Mouse (Mus musculus): Measurements from ENCODE around the gene Mapre3.
A peak's percentile ranks its signal among the peaks of the same experiment; 100 is the strongest.

Gene Mapre3

GRCm38 (mm10) chr5:30814424-30815119 is at the start of gene Mapre3:
Gene Mapre3 (plus strand): TSS chr5:30814641.
- peak; percentile 24 for DNase-seq (ENCODE audit: low spot score)

- DNase-seq (ENCODE audit: low spot score), result no peak
Measured at GRCm38 (mm10) chr5:30765596-30766370, 48.7 kb upstream of the Mapre3 start.

- no peak for DNase-seq (ENCODE audit: low spot score)
Measured at GRCm38 (mm10) chr5:30768082-30768481, 46.4 kb upstream of the Mapre3 start.

- no peak for DNase-seq (ENCODE audit: low spot score)
Measured at GRCm38 (mm10) chr5:30768598-30768997, 45.8 kb upstream of the Mapre3 start.

GRCm38 (mm10) chr5:30769075-30769474 is 45.4 kb upstream of the Mapre3 start:
- DNase-seq (ENCODE audit: low spot score), result no peak

GRCm38 (mm10) chr5:30774601-30775371 is 39.7 kb upstream of the Mapre3 start:
- peak; percentile 54 for DNase-seq (ENCODE audit: low spot score)

GRCm38 (mm10) chr5:30780699-30781098 is 33.7 kb upstream of the Mapre3 start:
- DNase-seq (ENCODE audit: low spot score), result no peak

GRCm38 (mm10) chr5:30781147-30781546 is 33.3 kb upstream of the Mapre3 start:
- DNase-seq (ENCODE audit: low spot score), result no peak

GRCm38 (mm10) chr5:30787381-30787780 is 27.1 kb upstream of the Mapre3 start:
- DNase-seq (ENCODE audit: low spot score), result no peak

- no peak for DNase-seq (ENCODE audit: low spot score)
Measured at GRCm38 (mm10) chr5:30790047-30790446, 24.4 kb upstream of the Mapre3 start.

GRCm38 (mm10) chr5:30796125-30796524 is 18.3 kb upstream of the Mapre3 start:
- DNase-seq (ENCODE audit: low spot score), result peak; percentile 58

- no peak for DNase-seq (ENCODE audit: low spot score)
Measured at GRCm38 (mm10) chr5:30797482-30797881, 17.0 kb upstream of the Mapre3 start.

GRCm38 (mm10) chr5:30797982-30798381 is 16.5 kb upstream of the Mapre3 start:
- no peak for DNase-seq (ENCODE audit: low spot score)

GRCm38 (mm10) chr5:30798965-30799364 is 15.5 kb upstream of the Mapre3 start:
- DNase-seq (ENCODE audit: low spot score), result no peak

- no peak for DNase-seq (ENCODE audit: low spot score)
Measured at GRCm38 (mm10) chr5:30802724-30803467, 11.5 kb upstream of the Mapre3 start.

GRCm38 (mm10) chr5:30806106-30806505 is 8.3 kb upstream of the Mapre3 start:
- DNase-seq (ENCODE audit: low spot score), result peak; percentile 73

GRCm38 (mm10) chr5:30815120-30815465 is 652 bp downstream of the Mapre3 start:
- DNase-seq (ENCODE audit: low spot score), result no peak

- no peak for DNase-seq (ENCODE audit: low spot score)
Measured at GRCm38 (mm10) chr5:30816261-30816791, 1.9 kb downstream of the Mapre3 start.

GRCm38 (mm10) chr5:30818758-30819309 is 4.4 kb downstream of the Mapre3 start:
- no peak for DNase-seq (ENCODE audit: low spot score)

GRCm38 (mm10) chr5:30822689-30823088 is 8.2 kb downstream of the Mapre3 start:
- no peak for DNase-seq (ENCODE audit: low spot score)

- no peak for DNase-seq (ENCODE audit: low spot score)
Measured at GRCm38 (mm10) chr5:30823091-30823490, 8.7 kb downstream of the Mapre3 start.

Data from urinary bladder, postnatal 10 days (tissue).